Mouse (Mus musculus) heart, postnatal 4 days (tissue): Measurements from ENCODE around the gene Rnf225. TPM values are rescaled to one million over a fixed set of nuclear protein-coding genes. Genes with fewer than 3 reads are reported as not detected.

Source experiments
- total RNA-seq, 2 experiments: library from RNA; stranded (reverse); gene quantifications; 2 replicates each; pipeline ENCODE4 v1.2.3; 2021

Rnf225 gene
- total RNA-seq, 2 experiments from 2014 or later: 0.38 to 0.67 TPM

Other genes with a start within 250 kb of the Rnf225 start
- gene Vmn2r55, start 242.4 kb upstream of the Rnf225 start, total RNA-seq: not detected
- gene Vmn2r56, start 192.4 kb upstream of the Rnf225 start, total RNA-seq: under 1 TPM in 1 of 2 experiments, not detected in 1; 0.02 TPM
- gene Zscan18, start 123.8 kb upstream of the Rnf225 start, total RNA-seq: 1 to 10 TPM; 4.0 to 4.6 TPM
- gene Zfp329, start 108.6 kb upstream of the Rnf225 start, total RNA-seq: 10 to 100 TPM in 1 of 2 experiments, 1 to 10 TPM in 1; 9.2 to 10.3 TPM
- gene Zfp110, start 92.7 kb upstream of the Rnf225 start, total RNA-seq: 10 to 100 TPM; 21.5 to 22.4 TPM
- 1 to 10 TPM; 3.3 to 4.3 TPM for gene Zfp128, start 46.2 kb upstream of the Rnf225 start, total RNA-seq
- 1 to 10 TPM; 7.1 to 7.3 TPM for gene Zscan22, start 29.6 kb upstream of the Rnf225 start, total RNA-seq
- gene Rps5, start 5.1 kb upstream of the Rnf225 start, total RNA-seq: 100 to 1,000 TPM; 857 to 895 TPM
- gene Zfp324, start 38.4 kb downstream of the Rnf225 start, total RNA-seq: 1 to 10 TPM; 4.9 to 5.4 TPM
- 1 to 10 TPM; 3.3 to 4.3 TPM for gene Zfp446, start 50.4 kb downstream of the Rnf225 start, total RNA-seq
- gene Slc27a5, start 70.8 kb downstream of the Rnf225 start, total RNA-seq: not detected
- gene Trim28, start 71.7 kb downstream of the Rnf225 start, total RNA-seq: 100 to 1,000 TPM; 240 to 249 TPM
- gene Zbtb45, start 82.6 kb downstream of the Rnf225 start, total RNA-seq: 10 to 100 TPM; 11.0 to 12.1 TPM
- gene Chmp2a, start 107.4 kb downstream of the Rnf225 start, total RNA-seq: 100 to 1,000 TPM; 114 to 129 TPM
- gene Ube2m, start 110.9 kb downstream of the Rnf225 start, total RNA-seq: 100 to 1,000 TPM; 193 to 202 TPM
- gene Mzf1, start 127.3 kb downstream of the Rnf225 start, total RNA-seq: 1 to 10 TPM; 1.2 TPM
- gene Vmn1r85, start 167.8 kb downstream of the Rnf225 start, total RNA-seq: not detected
- not detected for gene Vmn1r86, start 192.5 kb downstream of the Rnf225 start, total RNA-seq
- gene Vmn1r87, start 212.7 kb downstream of the Rnf225 start, total RNA-seq: not detected
- gene Vmn1r88, start 232.2 kb downstream of the Rnf225 start, total RNA-seq: under 1 TPM; 0.07 to 0.12 TPM